Mouse (Mus musculus): Measurements from ENCODE around the gene Prkca. TPM values are rescaled to one million over a fixed set of nuclear protein-coding genes. Genes with fewer than 3 reads are reported as not detected.

Prkca gene
- polyA plus RNA-seq, 1 experiment from 2014 or later: 12.9 TPM

- 83% methylated on average over 5 of the region's 5 CpGs for WGBS
- no peak for ATAC-seq (ENCODE audit: extremely low read depth, insufficient number of reproducible peaks, low FRiP score, low TSS enrichment)
- Histone ChIP-seq H3K27ac (replicated peaks) (no peak overlapping the region), H3K4me1 (peaks cover 28% of the 10 kb centered on the region), H3K36me3 (no peaks in the 10 kb centered on the region), H3K9ac (no peak overlapping the region), H3K4me3 (no peak overlapping the region), H3K9me3 (no peaks in the 10 kb centered on the region), H3K27me3 (replicated peaks) (no peaks in the 10 kb centered on the region), H3K4me2 (no peak overlapping the region)
These were observed 19.2 kb upstream of the Prkca start for GRCm38 (mm10) chr11:108362965-108363364.

GRCm38 (mm10) chr11:108360983-108361382 is 17.3 kb upstream of the Prkca start:
- no peak overlapping the region for H3K4me2 ChIP-seq
- no peak overlapping the region for H3K27ac ChIP-seq (replicated peaks)
- no peaks in the 10 kb centered on the region for H3K36me3 ChIP-seq
- ATAC-seq (ENCODE audit: extremely low read depth, insufficient number of reproducible peaks, low FRiP score, low TSS enrichment): no peak
- H3K9me3 ChIP-seq: no peaks in the 10 kb centered on the region
- no peaks in the 10 kb centered on the region for H3K27me3 ChIP-seq (replicated peaks)
- 49% methylated on average over 4 of the region's 4 CpGs for WGBS
- no peak overlapping the region for H3K9ac ChIP-seq
- H3K4me3 ChIP-seq: no peak overlapping the region
- peaks cover 28% of the 10 kb centered on the region for H3K4me1 ChIP-seq

- 79% methylated on average over 6 of the region's 6 CpGs for WGBS
- Histone ChIP-seq H3K27ac (replicated peaks) (no peak overlapping the region), H3K4me3 (no peak overlapping the region), H3K9ac (no peak overlapping the region), H3K27me3 (replicated peaks) (no peaks in the 10 kb centered on the region), H3K4me2 (no peak overlapping the region), H3K36me3 (no peaks in the 10 kb centered on the region), H3K9me3 (no peaks in the 10 kb centered on the region), H3K4me1 (peaks cover 10% of the 10 kb centered on the region; the same call in 1 of the 2 replicates)
- no peak for ATAC-seq (ENCODE audit: extremely low read depth, insufficient number of reproducible peaks, low FRiP score, low TSS enrichment)
These were observed 15.2 kb upstream of the Prkca start for GRCm38 (mm10) chr11:108358911-108359310.

GRCm38 (mm10) chr11:108356020-108356419 is 12.3 kb upstream of the Prkca start:
- no peaks in the 10 kb centered on the region for H3K9me3 ChIP-seq
- no peaks in the 10 kb centered on the region for H3K27me3 ChIP-seq (replicated peaks)
- no peak overlapping the region for H3K4me2 ChIP-seq
- no peak overlapping the region for H3K27ac ChIP-seq (replicated peaks)
- H3K4me1 ChIP-seq: peaks cover 8% of the 10 kb centered on the region
- H3K4me3 ChIP-seq: no peak overlapping the region
- WGBS: 80% methylated on average over 4 of the region's 4 CpGs
- no peaks in the 10 kb centered on the region for H3K36me3 ChIP-seq
- ATAC-seq (ENCODE audit: extremely low read depth, insufficient number of reproducible peaks, low FRiP score, low TSS enrichment): no peak
- no peak overlapping the region for H3K9ac ChIP-seq

GRCm38 (mm10) chr11:108352842-108353388 is 9.2 kb upstream of the Prkca start:
- Histone ChIP-seq H3K27ac (replicated peaks) (no peak overlapping the region), H3K4me1 (peaks cover 6% of the 10 kb centered on the region), H3K27me3 (replicated peaks) (no peaks in the 10 kb centered on the region), H3K9me3 (no peaks in the 10 kb centered on the region), H3K4me3 (no peak overlapping the region), H3K36me3 (no peaks in the 10 kb centered on the region), H3K9ac (no peak overlapping the region), H3K4me2 (no peak overlapping the region)
- no peak for ATAC-seq (ENCODE audit: extremely low read depth, insufficient number of reproducible peaks, low FRiP score, low TSS enrichment)
- WGBS: 77% methylated on average over 10 of the region's 10 CpGs

- WGBS: 78% methylated on average over 4 of the region's 4 CpGs
- H3K4me2 ChIP-seq: no peak overlapping the region
- H3K27me3 ChIP-seq (replicated peaks): peaks cover 8% of the 10 kb centered on the region; the same call in 1 of the 2 replicates
- no peak overlapping the region for H3K27ac ChIP-seq (replicated peaks)
- H3K4me3 ChIP-seq: no peak overlapping the region
- ATAC-seq (ENCODE audit: extremely low read depth, insufficient number of reproducible peaks, low FRiP score, low TSS enrichment): no peak
- peaks cover 6% of the 10 kb centered on the region for H3K4me1 ChIP-seq
- H3K9me3 ChIP-seq: no peaks in the 10 kb centered on the region
- no peak overlapping the region for H3K9ac ChIP-seq
- no peaks in the 10 kb centered on the region for H3K36me3 ChIP-seq
These were observed 7.1 kb upstream of the Prkca start for GRCm38 (mm10) chr11:108350799-108351198.

GRCm38 (mm10) chr11:108345321-108345720 is 1.6 kb upstream of the Prkca start:
- no peak overlapping the region for H3K27ac ChIP-seq (replicated peaks)
- ATAC-seq (ENCODE audit: extremely low read depth, insufficient number of reproducible peaks, low FRiP score, low TSS enrichment): no peak
- H3K36me3 ChIP-seq: no peaks in the 10 kb centered on the region
- 83% methylated on average over 2 of the region's 2 CpGs for WGBS
- H3K4me1 ChIP-seq: peaks cover 20% of the 10 kb centered on the region
- no peak overlapping the region for H3K4me3 ChIP-seq
- H3K9ac ChIP-seq: no peak overlapping the region
- H3K9me3 ChIP-seq: no peaks in the 10 kb centered on the region
- peaks cover 8% of the 10 kb centered on the region; the same call in 1 of the 2 replicates for H3K27me3 ChIP-seq (replicated peaks)
- no peak overlapping the region for H3K4me2 ChIP-seq

- Histone ChIP-seq H3K9ac (peak overlapping the region; percentile 96; the same call in 1 of the 2 replicates), H3K4me2 (peak overlapping the region; percentile 99), H3K27ac (replicated peaks) (no peak overlapping the region), H3K4me1 (peaks cover 22% of the 10 kb centered on the region), H3K4me3 (peak overlapping the region; percentile 94; the same call in 1 of the 2 replicates), H3K9me3 (no peaks in the 10 kb centered on the region), H3K36me3 (peaks cover 3% of the 10 kb centered on the region), H3K27me3 (replicated peaks) (peaks cover 8% of the 10 kb centered on the region; the same call in 1 of the 2 replicates)
- 67% methylated on average over 8 of the region's 8 CpGs for WGBS
- ATAC-seq (ENCODE audit: extremely low read depth, insufficient number of reproducible peaks, low FRiP score, low TSS enrichment): no peak
These were observed 1.0 kb upstream of the Prkca start for GRCm38 (mm10) chr11:108344759-108345158.

GRCm38 (mm10) chr11:108342781-108343768 is 653 bp downstream of the Prkca start, which contains the start of gene Apoh:
TSS of gene Apoh (plus strand) at chr11:108343354.
- Histone ChIP-seq H3K9me3 (no peaks in the 10 kb centered on the region), H3K9ac (peak within 1 kb of the TSS; percentile 96), H3K4me3 (peak within 1 kb of the TSS; percentile 94), H3K27ac (replicated peaks) (peak within 1 kb of the TSS; percentile 90), H3K27me3 (replicated peaks) (peaks cover 8% of the 10 kb centered on the region; the same call in 1 of the 2 replicates), H3K4me2 (peak within 1 kb of the TSS; percentile 99), H3K4me1 (peaks cover 23% of the 10 kb centered on the region), H3K36me3 (peaks cover 9% of the 10 kb centered on the region)
- 0 out of 2 replicates have a peak, but pooled peaks have one; percentile 23 for ATAC-seq (ENCODE audit: extremely low read depth, insufficient number of reproducible peaks, low FRiP score, low TSS enrichment)
- WGBS: under 1% methylated on average over 74 of the region's 75 CpGs

GRCm38 (mm10) chr11:108341783-108342182 is 1.9 kb downstream of the Prkca start:
- 21% methylated on average over 8 of the region's 8 CpGs for WGBS

GRCm38 (mm10) chr11:108340293-108340692 is 3.4 kb downstream of the Prkca start:
- ATAC-seq (ENCODE audit: extremely low read depth, insufficient number of reproducible peaks, low FRiP score, low TSS enrichment): no peak
- Histone ChIP-seq H3K9me3 (no peaks in the 10 kb centered on the region), H3K36me3 (peaks cover 9% of the 10 kb centered on the region), H3K4me1 (peaks cover 41% of the 10 kb centered on the region), H3K27ac (replicated peaks) (no peak overlapping the region), H3K27me3 (replicated peaks) (no peaks in the 10 kb centered on the region; the same call in 1 of the 2 replicates), H3K4me2 (no peak overlapping the region), H3K9ac (no peak overlapping the region), H3K4me3 (no peak overlapping the region)
- 71% methylated on average over 4 of the region's 4 CpGs for WGBS

More at GRCm38 (mm10) chr11:108341783-108342182, 1.9 kb downstream of the Prkca start:
- H3K27ac ChIP-seq (replicated peaks): no peak overlapping the region
- H3K4me2 ChIP-seq: peak overlapping the region; percentile 99
- H3K9me3 ChIP-seq: no peaks in the 10 kb centered on the region
- H3K4me1 ChIP-seq: peaks cover 32% of the 10 kb centered on the region
- peaks cover 9% of the 10 kb centered on the region for H3K36me3 ChIP-seq
- H3K9ac ChIP-seq: peak overlapping the region; percentile 96
- no peak for ATAC-seq (ENCODE audit: extremely low read depth, insufficient number of reproducible peaks, low FRiP score, low TSS enrichment)
- H3K27me3 ChIP-seq (replicated peaks): no peaks in the 10 kb centered on the region; the same call in 1 of the 2 replicates
- H3K4me3 ChIP-seq: peak overlapping the region; percentile 94
